Mouse (Mus musculus) brain, adult 2 months (tissue): ENCODE results near the gene Fam69a.

Experiments used
- DNase-seq: peaks from one replicate; pipeline ENCODE4 v3.0.0; 2011; ENCODE audit warnings: low read depth, low spot score

Fam69a gene

DNA sequence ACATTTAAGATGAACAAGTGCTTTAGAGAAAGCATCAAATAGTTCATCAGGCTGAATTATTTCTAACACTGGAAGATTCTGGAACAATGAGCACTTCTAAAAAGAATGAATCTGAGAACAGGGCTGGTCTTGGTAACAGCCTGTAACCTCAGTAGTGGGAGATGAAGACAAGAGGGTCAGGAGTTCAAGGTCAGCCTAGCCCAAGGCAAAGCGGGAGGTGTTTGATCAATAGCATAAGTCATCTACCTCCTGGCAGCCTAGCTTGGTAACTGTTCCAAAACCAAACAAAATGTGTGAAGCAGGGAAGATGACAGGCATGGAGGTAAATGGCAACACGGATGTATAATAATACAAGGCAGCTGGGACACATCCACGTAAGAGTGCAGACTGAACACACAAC is 122.9 kb downstream of the Fam69a start:
- no peak for DNase-seq

DNA sequence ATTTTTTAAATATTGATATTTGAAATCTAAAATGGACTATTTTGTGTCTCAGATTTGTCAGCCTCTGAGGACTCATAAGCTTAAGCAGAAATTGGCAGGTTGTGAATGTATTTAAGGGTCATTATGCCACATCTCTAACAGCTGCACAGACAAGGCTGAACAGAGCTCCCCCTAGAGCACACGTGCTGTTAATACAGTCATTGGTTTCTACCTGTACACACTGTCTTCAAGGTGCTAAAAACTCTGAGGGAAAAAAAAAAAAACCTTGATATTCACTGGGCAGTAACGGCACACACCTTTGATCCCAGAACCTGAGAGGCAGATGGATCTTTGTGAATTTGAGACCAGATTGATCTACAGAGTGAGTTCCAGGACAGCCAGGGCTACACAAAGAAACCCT is 127.9 kb downstream of the Fam69a start:
- DNase-seq: no peak
